Mouse (Mus musculus): ENCODE measurements around the gene Ipo13.

Ipo13 gene

DNA sequence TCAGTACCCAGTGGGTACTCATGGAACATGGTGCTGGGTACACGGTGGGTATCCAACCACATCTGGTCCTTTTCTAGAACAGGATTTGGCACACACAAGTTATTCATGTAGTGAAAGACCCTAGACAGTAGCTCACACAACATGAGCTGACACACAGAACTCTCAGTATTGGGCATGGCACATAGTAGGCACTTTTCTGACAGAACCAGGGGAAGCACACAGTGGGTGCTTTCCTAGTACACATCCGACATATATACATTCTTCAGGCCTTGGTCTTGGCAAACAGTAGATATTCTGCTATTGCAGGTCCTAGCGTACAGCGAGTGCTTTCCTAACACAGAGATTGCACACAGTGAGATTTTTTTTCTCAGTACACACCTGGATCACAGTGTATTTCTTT lies 68.5 kb downstream of the Ipo13 start:
- in situ Hi-C loops (cut with MseI, MboI), result no loop called here

DNA sequence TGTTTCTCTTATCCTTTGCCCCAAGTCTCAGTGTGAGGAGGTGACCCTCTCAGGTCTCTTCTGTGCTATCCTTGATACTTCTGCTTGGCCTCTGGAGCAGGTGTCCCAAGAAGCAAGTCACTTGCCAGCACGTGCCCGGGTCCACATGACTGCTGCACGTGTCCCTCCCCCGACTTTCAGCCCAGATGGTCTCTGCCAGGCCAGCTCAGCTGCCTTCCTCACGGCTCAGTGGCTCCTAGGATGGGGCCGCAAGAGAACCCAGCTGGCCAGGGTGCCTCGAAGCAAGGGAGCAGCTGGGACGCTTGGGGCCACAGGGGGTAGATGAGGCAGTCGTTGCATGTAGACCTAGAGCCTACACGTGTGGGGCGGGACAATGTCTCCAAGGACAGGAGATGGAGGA lies 69.5 kb downstream of the Ipo13 start:
- in situ Hi-C loops (cut with MseI, MboI), result no loop called here
